Mouse (Mus musculus): ENCODE results near the gene Spata25.
A peak's percentile ranks its signal among the peaks of the same experiment; 100 is the strongest.
"Not testable (repeated sequence)": the region's sequence is repeated elsewhere in the genome, so short reads cannot be mapped to it uniquely, and the experiment has no call there.

Spata25 gene

DNA sequence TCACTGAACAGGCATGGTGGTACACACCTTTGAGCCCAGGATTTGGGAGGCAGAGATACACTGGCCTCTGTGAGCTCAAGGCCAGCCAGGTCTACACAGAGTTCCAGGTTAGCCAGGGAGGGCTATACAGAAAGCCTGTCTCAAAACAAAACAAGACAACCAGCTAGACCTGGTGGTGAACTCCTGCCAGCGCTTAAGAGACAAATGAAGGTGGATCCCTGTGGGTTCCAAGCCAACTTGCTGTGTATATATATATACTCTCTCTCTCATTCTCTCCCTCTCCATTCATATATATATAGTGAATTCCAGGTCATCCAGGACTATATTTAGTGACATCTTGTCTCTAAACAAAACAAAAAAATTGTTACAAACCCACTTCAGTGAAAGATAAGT is 24.4 kb downstream of the Spata25 start:
- DNase-seq: no peak

GRCm38 (mm10) chr2:164803201-164803920 is 25.0 kb downstream of the Spata25 start:
- DNase-seq: no peak

DNA sequence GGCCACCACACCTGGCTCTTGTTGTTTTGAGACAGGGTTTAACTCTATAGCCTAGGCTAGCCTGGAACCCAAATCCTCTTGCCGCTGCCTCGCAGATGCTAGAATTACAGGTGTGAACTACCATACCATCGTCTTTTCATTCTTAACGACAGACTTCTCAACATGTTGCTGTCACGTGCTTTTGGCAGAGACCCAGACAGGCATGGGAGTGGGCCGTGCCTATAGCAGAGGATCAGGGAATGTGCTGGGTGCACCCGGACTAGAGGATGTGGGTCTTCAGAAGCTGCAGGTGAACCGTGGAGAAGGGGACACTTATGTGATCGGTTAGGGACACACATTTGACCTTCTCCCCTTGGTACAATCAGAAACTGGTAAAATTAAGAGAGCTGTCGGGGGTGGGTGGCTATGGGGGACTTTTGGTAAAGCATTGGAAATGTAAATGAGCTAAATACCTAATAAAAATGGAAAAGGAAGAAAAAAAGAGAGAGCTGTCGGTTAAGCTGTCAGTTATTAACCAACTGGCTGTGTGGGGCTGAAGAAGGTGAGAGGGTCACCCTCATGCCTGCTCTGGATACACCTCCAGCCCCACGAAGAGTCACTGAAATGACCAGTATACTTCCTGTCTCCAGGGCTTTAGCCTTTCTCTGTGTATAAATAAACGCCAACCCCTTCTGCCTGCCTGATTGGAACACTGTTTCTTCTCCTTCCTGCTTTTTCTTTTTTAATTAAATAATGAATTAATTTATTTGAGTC is 27.9 kb downstream of the Spata25 start:
- DNase-seq: no peak

- not testable (repeated sequence) for DNase-seq
Observed at GRCm38 (mm10) chr2:164798554-164798953, 29.8 kb downstream of the Spata25 start.

DNA sequence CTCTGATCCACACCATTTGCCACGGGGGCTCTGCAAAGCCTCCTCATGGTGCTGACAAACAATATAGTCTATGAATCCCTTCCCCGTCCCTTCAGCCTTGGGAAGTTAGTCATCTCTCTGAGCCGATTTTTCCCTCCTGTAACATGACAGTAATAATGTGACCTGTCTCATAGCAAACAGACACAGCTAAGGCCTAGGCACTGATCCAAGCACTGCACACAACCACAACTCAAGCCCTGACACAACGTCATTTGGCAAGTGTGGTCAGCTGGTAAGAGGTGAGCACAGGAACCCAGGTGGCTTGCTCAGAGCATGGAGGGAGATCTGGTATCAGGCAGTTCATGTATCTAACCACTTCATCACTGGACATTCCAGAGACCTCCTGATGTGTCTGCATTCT is 32.5 kb downstream of the Spata25 start:
- DNase-seq: no peak

DNA sequence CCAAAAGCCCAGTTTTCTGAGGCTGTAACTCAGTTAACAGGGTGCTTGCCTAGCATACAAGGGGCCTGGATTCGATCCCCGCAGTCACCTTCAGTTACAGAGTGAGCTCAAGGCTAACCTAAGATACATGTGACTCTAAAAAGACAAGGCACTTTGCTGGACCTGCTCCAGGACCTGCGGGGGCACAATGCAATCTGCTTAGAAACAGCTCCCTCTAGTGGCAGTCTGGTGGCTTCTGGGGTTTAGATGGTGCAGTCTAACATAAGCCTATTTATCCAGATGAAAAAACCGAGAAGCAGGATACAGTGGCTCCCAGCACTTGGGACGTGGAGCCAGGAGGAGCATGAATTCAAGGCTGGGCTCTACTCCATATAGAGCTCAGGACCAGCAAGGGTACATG is 34.0 kb downstream of the Spata25 start:
- DNase-seq: peak; percentile 93

DNA sequence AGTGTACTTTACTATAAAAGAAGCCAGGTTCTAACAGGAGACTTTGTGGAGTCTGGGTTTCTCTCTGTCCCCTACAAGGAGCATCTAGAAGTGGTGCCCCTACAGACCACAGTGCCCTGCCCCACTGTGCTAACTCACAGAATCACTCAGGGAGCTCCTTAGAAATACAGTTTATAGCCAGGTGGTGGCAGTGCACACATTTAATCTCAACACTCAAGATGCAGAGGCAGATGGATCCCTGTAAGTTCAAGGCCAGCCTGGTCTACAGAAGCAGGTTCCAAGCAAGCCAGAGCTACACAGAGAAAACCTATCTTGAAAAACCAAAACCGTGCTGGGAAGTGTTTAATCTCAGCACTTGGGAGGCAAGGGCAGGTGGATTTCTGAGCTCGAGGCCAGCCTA is 34.6 kb downstream of the Spata25 start:
- no peak for DNase-seq

GRCm38 (mm10) chr2:164793236-164793635 is 35.1 kb downstream of the Spata25 start:
- peak; percentile 63 for DNase-seq

GRCm38 (mm10) chr2:164792400-164793190 is 35.7 kb downstream of the Spata25 start:
- DNase-seq: no peak

DNA sequence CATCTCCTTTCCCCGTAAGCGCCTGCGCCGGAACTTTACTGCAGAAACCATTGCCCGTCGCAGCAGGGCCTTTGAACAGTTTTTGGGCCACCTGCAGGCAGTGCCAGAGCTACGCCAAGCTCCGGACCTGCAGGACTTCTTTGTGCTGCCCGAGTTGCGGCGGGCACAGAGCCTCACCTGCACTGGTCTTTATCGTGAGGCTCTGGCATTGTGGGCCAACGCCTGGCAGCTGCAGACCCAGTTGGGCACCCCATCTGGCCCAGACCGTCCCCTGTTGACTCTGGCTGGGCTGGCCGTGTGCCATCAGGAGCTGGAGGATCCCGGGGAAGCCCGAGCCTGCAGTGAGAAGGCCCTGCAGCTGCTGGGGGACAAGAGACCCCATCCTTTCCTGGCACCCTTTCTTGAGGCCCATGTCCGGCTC is 36.5 kb downstream of the Spata25 start:
- DNase-seq: no peak

GRCm38 (mm10) chr2:164790451-164790850 is 37.9 kb downstream of the Spata25 start:
- DNase-seq: peak; percentile 49

- no peak for DNase-seq
Observed at GRCm38 (mm10) chr2:164788411-164788810, 39.9 kb downstream of the Spata25 start.

DNA sequence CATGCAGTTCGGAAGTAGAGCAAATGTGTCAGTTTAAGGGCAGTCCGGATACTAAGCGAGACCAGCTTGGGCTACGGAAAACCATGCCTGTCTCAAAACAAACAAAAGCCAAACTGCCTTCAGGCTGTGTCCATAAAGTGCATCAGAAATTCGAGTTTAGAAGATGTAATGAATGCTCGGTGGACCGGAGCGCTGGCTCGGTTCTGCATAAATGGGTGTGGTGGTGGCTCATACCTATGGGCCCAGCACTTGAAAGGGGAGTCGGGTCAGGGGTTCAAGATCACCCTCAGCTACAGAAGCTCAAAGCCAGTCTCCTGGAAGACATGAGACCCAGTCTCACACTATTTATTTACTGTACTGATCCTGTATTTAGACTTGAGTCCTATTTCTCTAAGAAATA is 40.6 kb downstream of the Spata25 start:
- DNase-seq: no peak

DNA sequence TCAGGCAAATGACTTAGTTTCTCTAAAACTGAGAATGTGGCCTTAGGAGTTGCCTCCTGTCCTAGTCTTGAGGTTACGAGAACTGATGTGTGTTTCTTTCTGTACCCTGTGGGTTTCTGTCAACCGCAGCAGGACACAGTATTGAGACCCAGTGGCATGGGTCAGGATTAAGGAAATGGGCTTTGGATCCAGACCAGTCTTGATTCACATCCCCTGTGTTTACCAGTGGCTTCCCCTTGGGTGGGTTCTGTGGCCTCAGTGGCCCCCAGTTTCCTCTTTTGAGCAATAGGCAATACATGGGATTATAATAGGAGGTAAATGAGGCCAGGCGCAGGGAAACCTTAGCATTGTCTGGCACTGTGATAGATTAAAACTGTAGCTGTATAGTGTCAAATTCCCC is 41.3 kb downstream of the Spata25 start:
- DNase-seq: no peak

GRCm38 (mm10) chr2:164786388-164786885 is 41.9 kb downstream of the Spata25 start:
- DNase-seq: peak; percentile 28

GRCm38 (mm10) chr2:164785481-164786387 is 42.6 kb downstream of the Spata25 start, which contains the start of gene Snx21:
Gene Snx21, plus strand, starts transcription at chr2:164785823.
- peak; percentile 91 for DNase-seq

- no peak for DNase-seq
Observed at GRCm38 (mm10) chr2:164784869-164785420, 43.4 kb downstream of the Spata25 start.

- no peak for DNase-seq
Observed at GRCm38 (mm10) chr2:164783926-164784581, 44.3 kb downstream of the Spata25 start.

GRCm38 (mm10) chr2:164781876-164782275 is 46.5 kb downstream of the Spata25 start:
- no peak for DNase-seq

GRCm38 (mm10) chr2:164779481-164780086 is 48.8 kb downstream of the Spata25 start, which contains the start of gene Tnnc2:
Gene Tnnc2, minus strand, starts transcription at chr2:164779967.
- DNase-seq: no peak

DNA sequence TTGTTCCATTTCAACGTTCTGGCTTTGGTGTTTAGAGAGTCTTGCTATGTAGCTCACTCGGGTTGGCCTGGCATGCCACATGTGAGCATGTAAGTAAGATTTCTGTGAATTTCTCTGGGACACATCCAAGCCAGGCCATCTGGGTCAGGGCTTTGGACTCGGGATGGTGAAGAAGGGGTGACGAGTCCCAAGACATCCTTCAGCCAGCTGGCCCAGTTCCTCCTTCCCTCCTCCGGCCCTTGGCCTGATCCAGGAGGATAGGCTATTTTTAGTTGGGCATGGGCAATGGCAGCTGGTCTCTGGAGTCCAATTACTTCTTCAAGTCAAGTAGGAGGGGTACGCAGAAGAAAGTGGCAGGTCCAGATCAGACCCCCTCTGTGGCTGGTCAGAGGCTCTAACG is 49.5 kb downstream of the Spata25 start:
- no peak for DNase-seq
